Mouse (Mus musculus): ENCODE data around the gene Syne3.

- TF ChIP-seq CTCF (IDR thresholded peaks at IDR 0.05; ENCODE audit: control insufficient read depth, insufficient read depth, insufficient replicate concordance, low read depth, low read length) = no peak
- TF ChIP-seq POLR2A (IDR thresholded peaks at IDR 0.05; ENCODE audit: control insufficient read depth, low read depth, low read length) = no peak
Observed at GRCm38 (mm10) chr12:104976331-104976817, 33.2 kb downstream of the Syne3 start.
